Mouse (Mus musculus) liver, adult 2 months (tissue): ENCODE data around the gene Wasf3.

Experiments
- CTCF ChIP-seq: fragments of 200-500 bp; IDR thresholded peaks from 2 replicates; pipeline ENCODE4 v1.5.1; 2011; ENCODE audit warnings: low read depth, low read length, control low read depth
- POLR2A ChIP-seq: fragments of 200-500 bp; IDR thresholded peaks from 2 replicates; pipeline ENCODE4 v1.6.1; 2011; ENCODE audit warnings: low read length, control low read depth; ENCODE audit not compliant: insufficient read depth; ENCODE audit errors: extremely low read depth

DNA sequence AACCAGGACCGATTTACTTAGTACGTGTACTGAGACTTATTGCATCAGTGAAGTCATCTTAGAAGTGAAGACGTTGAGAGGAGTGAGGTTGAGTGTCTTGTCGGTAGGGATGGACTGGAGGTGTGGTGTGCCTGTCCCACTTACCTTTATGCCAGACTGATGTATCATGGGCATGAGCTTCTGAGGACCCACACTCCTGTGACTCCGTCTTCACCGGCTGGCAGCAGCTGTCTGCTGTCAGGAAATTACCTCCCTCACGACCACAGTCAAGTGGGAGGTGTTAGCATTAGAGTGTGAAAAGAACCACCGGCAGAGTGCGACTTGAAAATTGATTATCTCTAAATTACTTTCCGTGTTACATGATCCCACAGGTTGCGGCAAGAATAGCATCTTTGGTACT lies 34.0 kb upstream of the Wasf3 start:
- no peak for TF ChIP-seq POLR2A
- TF ChIP-seq CTCF = no peak
